Mouse (Mus musculus) neural tube, embryonic 13.5 days (tissue): ENCODE data around the gene Mfsd4b1. TPM values are rescaled to one million over a fixed set of nuclear protein-coding genes. Genes with fewer than 3 reads are reported as not detected.

Experiments used
- ATAC-seq: fragments of 200-750 bp; cut with Nextera tagmentation; 2 replicates; pipeline ENCODE4 v1.8.0; 2017; ENCODE audit warnings: low read depth, mild to moderate bottlenecking, moderate TSS enrichment, moderate library complexity
- H3K27ac ChIP-seq: fragments of 300-500 bp; sonication (generic); replicated peaks from 2 replicates; pipeline ENCODE4 v1.5.1; 2015; ENCODE audit warnings: moderate library complexity, mild to moderate bottlenecking, inconsistent platforms
- H3K27me3 ChIP-seq: fragments of 300-500 bp; sonication (generic); 2 replicates; pipeline ENCODE4 v1.6.1; 2015; ENCODE audit warnings: mild to moderate bottlenecking, inconsistent platforms
- H3K36me3 ChIP-seq: fragments of 300-500 bp; sonication (generic); 2 replicates; pipeline ENCODE4 v1.6.1; 2015; ENCODE audit warnings: mild to moderate bottlenecking, inconsistent platforms
- H3K4me1 ChIP-seq: fragments of 300-500 bp; sonication (generic); replicated peaks from 2 replicates; pipeline ENCODE4 v1.6.1; 2015; ENCODE audit warnings: inconsistent platforms
- H3K4me2 ChIP-seq: fragments of 300-500 bp; sonication (generic); 2 replicates; pipeline ENCODE4 v1.6.1; 2015; ENCODE audit warnings: inconsistent platforms, mild to moderate bottlenecking, moderate library complexity
- H3K4me3 ChIP-seq: fragments of 300-500 bp; sonication (generic); 2 replicates; pipeline ENCODE4 v1.5.1; 2015; ENCODE audit warnings: mild to moderate bottlenecking, inconsistent platforms
- H3K9ac ChIP-seq: fragments of 300-500 bp; sonication (generic); 2 replicates; pipeline ENCODE4 v1.6.1; 2015; ENCODE audit warnings: moderate library complexity, mild to moderate bottlenecking, inconsistent platforms
- H3K9me3 ChIP-seq: fragments of 300-500 bp; sonication (generic); 2 replicates; pipeline ENCODE4 v1.6.1; 2016; ENCODE audit warnings: inconsistent platforms
- WGBS: fragments of 180-500 bp; shearing (Covaris S2); methylation state at CpG from one replicate; pipeline ENCODE4 v1.1.7; 2015; 5-methylcytosine and 5-hydroxymethylcytosine counted together
- polyA plus RNA-seq: library from polyadenylated mRNA; unstranded; fragments of >200 nt; fragmentation: Nextera tagmentation; extraction: Ambion mirVana; gene quantifications from 2 replicates; pipeline ENCODE4 v1.2.1, GENCODE M21; 2015

Gene Mfsd4b1
- polyA plus RNA-seq, 1 experiment from 2014 or later: 0.14 TPM

- H3K9ac ChIP-seq: no peak overlapping the region
- H3K4me2 ChIP-seq: no peak overlapping the region
- no peak overlapping the region for H3K27ac ChIP-seq
- no peaks in the 10 kb centered on the region for H3K9me3 ChIP-seq
- WGBS: 76% methylated on average over 2 of the region's 2 CpGs
- no peaks in the 10 kb centered on the region for H3K36me3 ChIP-seq
- H3K4me3 ChIP-seq: no peak overlapping the region
- ATAC-seq: no peak
- peaks cover 6% of the 10 kb centered on the region; the same call in 1 of the 2 replicates for H3K27me3 ChIP-seq
- peaks cover 7% of the 10 kb centered on the region; the same call in 1 of the 2 replicates for H3K4me1 ChIP-seq
Measured at GRCm38 (mm10) chr10:39955163-39955562, 69.9 kb downstream of the Mfsd4b1 start.

Other genes with a start within 250 kb of the Mfsd4b1 start
- 3.5 and 3.6 TPM in 2 replicates for gene Mfsd4b4, start 126.0 kb downstream of the Mfsd4b1 start, polyA plus RNA-seq
- not detected in 2 replicates for gene Mfsd4b2, start 98.3 kb downstream of the Mfsd4b1 start, polyA plus RNA-seq
- gene Mfsd4b3, start 65.1 kb downstream of the Mfsd4b1 start, polyA plus RNA-seq: 0.21 TPM in 1 of 2 replicates, not detected in the other
- not detected in 2 replicates for gene Mfsd4b5, start 38.6 kb downstream of the Mfsd4b1 start, polyA plus RNA-seq
- 2.7 and 2.9 TPM in 2 replicates for gene Slc16a10, start 117.0 kb upstream of the Mfsd4b1 start, polyA plus RNA-seq
- gene Rpf2, start 221.8 kb upstream of the Mfsd4b1 start, polyA plus RNA-seq: 83.9 and 84.4 TPM in 2 replicates
- 106 and 108 TPM in 2 replicates for gene Gtf3c6, start 232.8 kb upstream of the Mfsd4b1 start, polyA plus RNA-seq